Mouse (Mus musculus) ES-E14 (cell line): Measurements from ENCODE around the gene Rspo1.

Experiments used
- HCFC1 ChIP-seq: IDR thresholded peaks from 2 replicates; pipeline ENCODE4 v1.6.1; 2012; ENCODE audit warnings: low read length, inconsistent platforms, borderline replicate concordance; ENCODE audit not compliant: insufficient read depth
- ZC3H11A ChIP-seq: IDR thresholded peaks from 2 replicates; pipeline ENCODE4 v1.6.1; 2012; ENCODE audit warnings: low read depth, mild to moderate bottlenecking, inconsistent platforms, low read length, borderline replicate concordance

GRCm38 (mm10) chr4:125029891-125030614 lies 43.8 kb downstream of the Rspo1 start:
- TF ChIP-seq ZC3H11A (0 out of 2 replicates have a peak, but pooled peaks have one; percentile 1), HCFC1 (peak; percentile 68; the same call in 1 of the 2 replicates)
